Mouse (Mus musculus) liver, embryonic 14.5 days (tissue): ENCODE measurements around the gene Sf3b3.

Experiments
- CTCF ChIP-seq: IDR thresholded peaks from 2 replicates; pipeline ENCODE4 v1.5.1; 2016; ENCODE audit warnings: antibody characterized with exemption, low read depth, control low read depth
- EP300 ChIP-seq: IDR thresholded peaks from 2 replicates; pipeline ENCODE4 v1.6.1; 2016; ENCODE audit warnings: antibody characterized with exemption, low read depth

DNA sequence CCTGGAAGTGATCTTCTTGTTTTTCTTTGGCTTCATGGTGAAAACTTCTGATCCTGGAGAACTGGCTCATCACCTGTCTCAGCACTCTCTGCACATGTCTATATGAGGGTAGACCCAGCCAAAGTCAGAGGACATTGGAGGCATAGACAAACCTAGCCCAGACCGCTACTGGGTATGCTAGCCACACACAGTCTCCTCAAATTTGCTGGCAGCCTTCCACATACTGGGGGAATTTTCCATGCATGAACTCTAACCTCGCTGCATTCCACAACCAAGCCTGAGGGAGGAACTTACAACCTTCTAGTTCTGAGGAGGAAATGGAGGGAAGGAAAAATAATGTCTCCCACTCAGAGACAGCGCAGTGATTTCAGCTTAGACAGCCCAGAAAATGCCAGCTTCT is 72.5 kb downstream of the Sf3b3 start:
- TF ChIP-seq CTCF, result no peak
- no peak for TF ChIP-seq EP300
